Mouse (Mus musculus) bone marrow macrophage, adult 2 months (primary cell): ENCODE data around the gene Rfx1. TPM values are rescaled to one million over a fixed set of nuclear protein-coding genes. Genes with fewer than 3 reads are reported as not detected.

Experiments used
- H3K27ac ChIP-seq: 2 replicates; pipeline ENCODE4 v1.5.1; 2012; ENCODE audit warnings: low read depth, low read length; ENCODE audit not compliant: insufficient read depth
- H3K4me1 ChIP-seq: 2 replicates; pipeline ENCODE4 v1.6.1; 2012; ENCODE audit warnings: low read length; ENCODE audit not compliant: control insufficient read depth, insufficient read depth
- H3K4me3 ChIP-seq: 2 replicates; pipeline ENCODE4 v1.5.1; 2012; ENCODE audit warnings: mild to moderate bottlenecking, low read length, moderate library complexity; ENCODE audit not compliant: insufficient read depth
- CTCF ChIP-seq: IDR thresholded peaks from 2 replicates; pipeline ENCODE4 v1.5.1; 2012; ENCODE audit warnings: low read depth, mild to moderate bottlenecking, low read length, moderate library complexity
- POLR2A ChIP-seq: IDR thresholded peaks from 2 replicates; pipeline ENCODE4 v1.6.1; 2012; ENCODE audit warnings: mild to moderate bottlenecking, low read depth, low read length, borderline replicate concordance
- polyA plus RNA-seq: library from polyadenylated mRNA; stranded (reverse); fragments of >200 nt; gene quantifications from 2 replicates; pipeline ENCODE4 v1.2.4, GENCODE M21; 2012; ENCODE audit not compliant: missing spikeins, insufficient read depth, insufficient read length

Gene Rfx1
- 17.2 TPM in 2 replicates for polyA plus RNA-seq

- peak within 1 kb of the TSS; percentile 73 for H3K4me3 ChIP-seq
- peaks cover 58% of the 10 kb centered on the region for H3K4me1 ChIP-seq
- no peak for TF ChIP-seq CTCF
- TF ChIP-seq POLR2A: no peak
- H3K27ac ChIP-seq: peak within 1 kb of the TSS; percentile 71
Measured at GRCm38 (mm10) chr8:84066291-84066930, at the start of gene Rfx1. Rfx1 (plus strand) TSS chr8:84066834.

- no peak for TF ChIP-seq CTCF
- TF ChIP-seq POLR2A: no peak
Measured at GRCm38 (mm10) chr8:84019738-84020137, 46.9 kb upstream of the Rfx1 start.

GRCm38 (mm10) chr8:84021096-84021495 lies 45.5 kb upstream of the Rfx1 start, which contains the start of gene Palm3:
Palm3 (plus strand) TSS chr8:84021471.
- Histone ChIP-seq H3K4me3 (no peak within 1 kb of the TSS), H3K4me1 (peaks cover 4% of the 10 kb centered on the region; the same call in 1 of the 2 replicates), H3K27ac (no peak within 1 kb of the TSS)
- TF ChIP-seq CTCF (no peak), POLR2A (no peak)

More at GRCm38 (mm10) chr8:84019738-84020137, 46.9 kb upstream of the Rfx1 start:
- H3K27ac ChIP-seq: no peak overlapping the region
- no peak overlapping the region for H3K4me3 ChIP-seq
- H3K4me1 ChIP-seq: peaks cover 4% of the 10 kb centered on the region; the same call in 1 of the 2 replicates

- Histone ChIP-seq H3K27ac (no peak overlapping the region), H3K4me1 (peaks cover 4% of the 10 kb centered on the region; the same call in 1 of the 2 replicates), H3K4me3 (no peak overlapping the region)
- no peak for TF ChIP-seq CTCF
- no peak for TF ChIP-seq POLR2A
Measured at GRCm38 (mm10) chr8:84021569-84021968, 45.1 kb upstream of the Rfx1 start.

GRCm38 (mm10) chr8:84023085-84023484 lies 43.5 kb upstream of the Rfx1 start:
- no peak overlapping the region for H3K4me3 ChIP-seq
- H3K27ac ChIP-seq: no peak overlapping the region
- peaks cover 4% of the 10 kb centered on the region; the same call in 1 of the 2 replicates for H3K4me1 ChIP-seq
- TF ChIP-seq CTCF (no peak), POLR2A (no peak)

- no peak for TF ChIP-seq CTCF
- no peak for TF ChIP-seq POLR2A
- H3K27ac ChIP-seq: no peak overlapping the region
- H3K4me1 ChIP-seq: peaks cover 4% of the 10 kb centered on the region; the same call in 1 of the 2 replicates
- no peak overlapping the region for H3K4me3 ChIP-seq
Measured at GRCm38 (mm10) chr8:84023631-84024030, 43.0 kb upstream of the Rfx1 start.

GRCm38 (mm10) chr8:84024171-84024570 lies 42.5 kb upstream of the Rfx1 start:
- Histone ChIP-seq H3K27ac (no peak overlapping the region), H3K4me3 (no peak overlapping the region), H3K4me1 (peaks cover 4% of the 10 kb centered on the region; the same call in 1 of the 2 replicates)
- no peak for TF ChIP-seq POLR2A
- TF ChIP-seq CTCF: peak; percentile 87

- no peak overlapping the region for H3K27ac ChIP-seq
- no peak for TF ChIP-seq CTCF
- no peak for TF ChIP-seq POLR2A
- peak overlapping the region; percentile 25; the same call in 1 of the 2 replicates for H3K4me3 ChIP-seq
- H3K4me1 ChIP-seq: peaks cover 4% of the 10 kb centered on the region; the same call in 1 of the 2 replicates
Measured at GRCm38 (mm10) chr8:84025863-84026262, 40.8 kb upstream of the Rfx1 start.

GRCm38 (mm10) chr8:84027449-84027848 lies 39.2 kb upstream of the Rfx1 start:
- Histone ChIP-seq H3K4me1 (peaks cover 4% of the 10 kb centered on the region; the same call in 1 of the 2 replicates), H3K4me3 (no peak overlapping the region), H3K27ac (no peak overlapping the region)
- no peak for TF ChIP-seq POLR2A
- TF ChIP-seq CTCF: no peak

GRCm38 (mm10) chr8:84029272-84029671 lies 37.4 kb upstream of the Rfx1 start:
- peaks cover 10% of the 10 kb centered on the region; the same call in 1 of the 2 replicates for H3K4me1 ChIP-seq
- TF ChIP-seq POLR2A (no peak), CTCF (no peak)
- no peak overlapping the region for H3K4me3 ChIP-seq
- H3K27ac ChIP-seq: no peak overlapping the region
